14 mouse cellular contexts compared by ENCODE assay signal in genomic region chr15:90333766-90334165, GRCm38 (mm10).
DNase-seq lines count a peak whose midpoint lies in the region; ATAC-seq and TF ChIP-seq lines count a peak whose summit lies in the region.
"Had no signal": no experiment of that assay in that cellular context is flagged by ENCODE, and none has a peak within 500 bp of the region (broad histone marks: within the 10 kb centered on the region; RNA-seq: fewer than 3 reads in every experiment).

No protein-coding gene starts in this region.

- no peak overlapping the region for H3K4me2 ChIP-seq in forebrain, postnatal 0 days (ENCODE audit: low read depth)
- no peak overlapping the region for H3K4me2 ChIP-seq in limb, embryonic 11.5 days (ENCODE audit: low read depth, severe bottlenecking)
- H3K4me2 ChIP-seq in midbrain, embryonic 13.5 days (replicated peaks), result no peak overlapping the region
- H3K4me2 ChIP-seq in liver, embryonic 12.5 days, result no peak overlapping the region
- H3K4me2 ChIP-seq: heart, embryonic 11.5 days; hindbrain, embryonic 13.5 days; liver, embryonic 15.5 days had no signal

- H3K27me3 ChIP-seq in forebrain, embryonic 10.5 days (ENCODE audit: poor library complexity, severe bottlenecking), result no peaks in the 10 kb centered on the region
- H3K27me3 ChIP-seq in forebrain, postnatal 0 days (ENCODE audit: insufficient read depth, low read length), result no peaks in the 10 kb centered on the region; the same call in 1 of the 2 replicates
- H3K27me3 ChIP-seq in limb, embryonic 11.5 days (ENCODE audit: control insufficient read depth, insufficient read depth, low read length), result no peaks in the 10 kb centered on the region
- no peaks in the 10 kb centered on the region for H3K27me3 ChIP-seq in limb, embryonic 10.5 days (ENCODE audit: low read depth, poor library complexity, severe bottlenecking)
- H3K27me3 ChIP-seq in midbrain, embryonic 13.5 days, result no peaks in the 10 kb centered on the region
- H3K27me3 ChIP-seq in liver, embryonic 12.5 days (replicated peaks), result no peaks in the 10 kb centered on the region
- no peaks in the 10 kb centered on the region for H3K27me3 ChIP-seq in thymus, adult 2 months (ENCODE audit: control insufficient read depth, insufficient read depth, low read length)
- H3K27me3 ChIP-seq: hindbrain, embryonic 13.5 days; liver, embryonic 15.5 days had no signal

- 39% methylated on average over 1 of the region's 1 CpGs for WGBS in forebrain, embryonic 10.5 days
- WGBS in forebrain, postnatal 0 days, result 35% methylated on average over 1 of the region's 1 CpGs
- WGBS in limb, embryonic 11.5 days, result 2% methylated on average over 1 of the region's 1 CpGs
- 38% methylated on average over 1 of the region's 1 CpGs for WGBS in limb, embryonic 10.5 days
- WGBS in midbrain, embryonic 13.5 days, result 45% methylated on average over 1 of the region's 1 CpGs
- WGBS in liver, embryonic 12.5 days (ENCODE audit: insufficient replicate concordance), result 50% methylated on average over 1 of the region's 1 CpGs
- WGBS in thymus, adult 2 months, result 85% methylated on average over 1 of the region's 1 CpGs

- 0 out of 2 replicates have a peak overlapping the region, but pooled peaks have one; percentile 56 for H3K27ac ChIP-seq in forebrain, embryonic 10.5 days
- H3K27ac ChIP-seq in forebrain, postnatal 0 days (ENCODE audit: low read depth, low read length), result no peak overlapping the region
- H3K27ac ChIP-seq in limb, embryonic 11.5 days (replicated peaks; ENCODE audit: low read depth, low read length), result no peak overlapping the region; the same call in 1 of the 2 replicates
- H3K27ac ChIP-seq in limb, embryonic 10.5 days, result no peak overlapping the region
- peak overlapping the region; percentile 35; the same call in 1 of the 2 replicates for H3K27ac ChIP-seq in midbrain, embryonic 13.5 days
- no peak overlapping the region for H3K27ac ChIP-seq in liver, embryonic 12.5 days
- no peak overlapping the region for H3K27ac ChIP-seq in thymus, adult 2 months (ENCODE audit: control insufficient read depth, insufficient read depth, low read length)
- H3K27ac ChIP-seq: hindbrain, embryonic 13.5 days; liver, embryonic 15.5 days had no signal

- TF ChIP-seq POLR2A in thymus, adult 2 months (IDR thresholded peaks at IDR 0.05; ENCODE audit: control insufficient read depth, extremely low read depth, insufficient read depth, low read length, poor library complexity), result no peak

- DNase-seq in forebrain, embryonic 10.5 days (ENCODE audit: extremely low spot score, low spot score), result no peak
- DNase-seq in forebrain, postnatal 0 days, result no peak
- no peak for DNase-seq in limb, embryonic 11.5 days (ENCODE audit: low spot score)
- DNase-seq in limb, embryonic 10.5 days (ENCODE audit: low spot score), result no peak
- peak; percentile 53 for DNase-seq in embryo, embryonic 11 days
- DNase-seq in thymus, adult 2 months, result no peak
- DNase-seq: adrenal gland, adult 2 months; cerebellum, postnatal 25 days; thymus, adult 18-20 months had no signal

- no peak overlapping the region for H3K9ac ChIP-seq in forebrain, postnatal 0 days
- H3K9ac ChIP-seq in limb, embryonic 11.5 days (ENCODE audit: low read length), result no peak overlapping the region
- no peak overlapping the region for H3K9ac ChIP-seq in midbrain, embryonic 13.5 days (replicated peaks)
- no peak overlapping the region for H3K9ac ChIP-seq in liver, embryonic 12.5 days
- H3K9ac ChIP-seq: hindbrain, embryonic 13.5 days; liver, embryonic 15.5 days had no signal

- ATAC-seq in forebrain, postnatal 0 days, result no peak
- 0 out of 2 replicates have a peak, but pooled peaks have one; percentile 24 for ATAC-seq in limb, embryonic 11.5 days (ENCODE audit: insufficient number of reproducible peaks, low FRiP score, low TSS enrichment, low read depth)
- ATAC-seq in midbrain, embryonic 13.5 days, result no peak
- no peak for ATAC-seq in liver, embryonic 12.5 days

- H3K9me3 ChIP-seq in forebrain, embryonic 10.5 days, result no peaks in the 10 kb centered on the region
- no peaks in the 10 kb centered on the region for H3K9me3 ChIP-seq in forebrain, postnatal 0 days (ENCODE audit: low read length)
- H3K9me3 ChIP-seq in limb, embryonic 11.5 days (ENCODE audit: control insufficient read depth, low read length), result no peaks in the 10 kb centered on the region
- no peaks in the 10 kb centered on the region for H3K9me3 ChIP-seq in limb, embryonic 10.5 days (replicated peaks)
- H3K9me3 ChIP-seq in midbrain, embryonic 13.5 days, result no peaks in the 10 kb centered on the region
- no peaks in the 10 kb centered on the region for H3K9me3 ChIP-seq in liver, embryonic 12.5 days (replicated peaks)
- H3K9me3 ChIP-seq: hindbrain, embryonic 13.5 days; liver, embryonic 15.5 days had no signal

- no peak for TF ChIP-seq CTCF in forebrain, postnatal 0 days (IDR thresholded peaks at IDR 0.05; ENCODE audit: low read depth)
- no peak for TF ChIP-seq CTCF in thymus, adult 2 months (IDR thresholded peaks at IDR 0.05; ENCODE audit: borderline replicate concordance, control insufficient read depth, extremely low read depth, insufficient read depth, low read length, poor library complexity)

- H3K4me1 ChIP-seq in forebrain, embryonic 10.5 days, result peaks cover 23% of the 10 kb centered on the region
- no peaks in the 10 kb centered on the region for H3K4me1 ChIP-seq in forebrain, postnatal 0 days (ENCODE audit: insufficient read depth)
- H3K4me1 ChIP-seq in limb, embryonic 11.5 days (ENCODE audit: control insufficient read depth, insufficient read depth, low read length), result peaks cover 7% of the 10 kb centered on the region; the same call in 1 of the 2 replicates
- peaks cover 27% of the 10 kb centered on the region for H3K4me1 ChIP-seq in limb, embryonic 10.5 days
- peaks cover 20% of the 10 kb centered on the region; the same call in 1 of the 2 replicates for H3K4me1 ChIP-seq in midbrain, embryonic 13.5 days (replicated peaks)
- H3K4me1 ChIP-seq in liver, embryonic 12.5 days, result no peaks in the 10 kb centered on the region
- no peaks in the 10 kb centered on the region for H3K4me1 ChIP-seq in thymus, adult 2 months (replicated peaks; ENCODE audit: control insufficient read depth, insufficient read depth, low read length)
- H3K4me1 ChIP-seq: liver, embryonic 15.5 days had no signal

- H3K36me3 ChIP-seq in forebrain, embryonic 10.5 days (replicated peaks), result no peaks in the 10 kb centered on the region
- no peaks in the 10 kb centered on the region for H3K36me3 ChIP-seq in forebrain, postnatal 0 days (ENCODE audit: insufficient read depth)
- H3K36me3 ChIP-seq in limb, embryonic 11.5 days (ENCODE audit: control insufficient read depth, insufficient read depth, low read length), result no peaks in the 10 kb centered on the region
- no peaks in the 10 kb centered on the region for H3K36me3 ChIP-seq in limb, embryonic 10.5 days
- H3K36me3 ChIP-seq in midbrain, embryonic 13.5 days, result no peaks in the 10 kb centered on the region
- H3K36me3 ChIP-seq in liver, embryonic 12.5 days, result no peaks in the 10 kb centered on the region
- no peaks in the 10 kb centered on the region for H3K36me3 ChIP-seq in thymus, adult 2 months (ENCODE audit: control insufficient read depth, insufficient read depth, low read length)
- H3K36me3 ChIP-seq: hindbrain, embryonic 13.5 days; liver, embryonic 15.5 days had no signal

- no peak overlapping the region for H3K4me3 ChIP-seq in forebrain, embryonic 10.5 days
- no peak overlapping the region for H3K4me3 ChIP-seq in forebrain, postnatal 0 days (ENCODE audit: low read depth, low read length)
- no peak overlapping the region for H3K4me3 ChIP-seq in limb, embryonic 11.5 days (ENCODE audit: low read depth, low read length)
- H3K4me3 ChIP-seq in limb, embryonic 10.5 days, result no peak overlapping the region
- no peak overlapping the region for H3K4me3 ChIP-seq in midbrain, embryonic 13.5 days (replicated peaks)
- H3K4me3 ChIP-seq in liver, embryonic 12.5 days, result no peak overlapping the region
- H3K4me3 ChIP-seq in thymus, adult 2 months (ENCODE audit: control insufficient read depth, insufficient read depth, low read length), result no peak overlapping the region
- H3K4me3 ChIP-seq: hindbrain, embryonic 13.5 days; liver, embryonic 15.5 days had no signal

Comparison
In these comparisons a context has a peak if more than half of its experiments do, and no peak if none do; other contexts are left out.
1. H3K27ac ChIP-seq: peak in forebrain, embryonic 10.5 days (single experiment) and midbrain, embryonic 13.5 days (single experiment); none in forebrain, postnatal 0 days (single experiment), limb, embryonic 11.5 days (single experiment), limb, embryonic 10.5 days (single experiment), liver, embryonic 12.5 days (single experiment) and thymus, adult 2 months (single experiment).